Mouse (Mus musculus) lung, postnatal 0 days (tissue): ENCODE data around the gene Ube2a.

Experiments
- CTCF ChIP-seq: IDR thresholded peaks from 2 replicates; pipeline ENCODE4 v1.5.1; 2016; ENCODE audit warnings: antibody characterized with exemption, mild to moderate bottlenecking
- EP300 ChIP-seq: IDR thresholded peaks from 2 replicates; pipeline ENCODE4 v1.6.1; 2016; ENCODE audit warnings: antibody characterized with exemption, mild to moderate bottlenecking, control low read depth

DNA sequence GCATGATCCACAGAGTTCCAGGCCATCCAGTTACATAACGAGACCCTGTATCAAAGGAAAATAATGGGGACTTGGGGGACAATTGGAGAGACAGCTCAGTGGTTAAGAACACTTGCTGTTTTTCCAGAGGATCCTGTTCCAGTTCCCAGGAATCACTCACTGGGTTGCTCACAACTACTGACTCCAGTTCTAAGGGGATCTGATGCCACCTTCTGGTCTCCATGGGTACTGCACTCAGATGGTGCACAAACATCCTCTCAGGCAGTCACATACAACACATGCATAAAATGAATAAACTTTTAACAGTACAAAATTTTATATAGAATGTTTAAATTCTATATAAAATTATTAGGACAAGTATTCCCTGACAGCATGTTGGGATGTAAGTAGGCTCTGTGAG lies 11.0 kb downstream of the Ube2a start:
- no peak for TF ChIP-seq EP300
- peak; percentile 60 for TF ChIP-seq CTCF
